Mouse (Mus musculus) megakaryocyte progenitor cell, adult 5-6 weeks (primary cell): Measurements from ENCODE around the gene Vmn2r22. TPM values are rescaled to one million over a fixed set of nuclear protein-coding genes. Genes with fewer than 3 reads are reported as not detected.
"Not testable (repeated sequence)": the region's sequence is repeated elsewhere in the genome, so short reads cannot be mapped to it uniquely, and the experiment has no call there.

Source experiments
- ATAC-seq: replicated peaks from 2 replicates; pipeline ENCODE4 v1.8.0; 2016; ENCODE audit warnings: mild to moderate bottlenecking, moderate TSS enrichment, inconsistent platforms; ENCODE audit not compliant: poor library complexity
- total RNA-seq, 2 experiments: library from RNA; stranded (forward) in 1 of 2; stranded (reverse) in 1 of 2; fragments of 157-497, 149-512 nt in 1 of 2; fragments of 200-1000 nt in 1 of 2; gene quantifications; 2 replicates each; pipeline versions ENCODE4 v1.2.3 to v1.2.4; 2015 to 2017

Gene Vmn2r22
- total RNA-seq (2015) (not detected in 2 replicates), total RNA-seq (2017) (not detected in 2 replicates)

- not testable (repeated sequence) for ATAC-seq
These were observed at the start of gene Vmn2r22 for GRCm38 (mm10) chr6:123650625-123651024. Gene Vmn2r22 (minus strand): TSS chr6:123650725.

- ATAC-seq = no peak
These were observed 46.7 kb upstream of the Vmn2r22 start for GRCm38 (mm10) chr6:123697213-123697612.

GRCm38 (mm10) chr6:123696639-123697038 is 46.1 kb upstream of the Vmn2r22 start:
- not testable (repeated sequence) for ATAC-seq

- peak; percentile 50 for ATAC-seq
These were observed 6.5 kb upstream of the Vmn2r22 start for GRCm38 (mm10) chr6:123657040-123657439.

- ATAC-seq = not testable (repeated sequence)
These were observed 11.1 kb downstream of the Vmn2r22 start for GRCm38 (mm10) chr6:123639394-123639793.

GRCm38 (mm10) chr6:123623784-123624183 is 26.7 kb downstream of the Vmn2r22 start:
- peak; percentile 57 for ATAC-seq

- not testable (repeated sequence) for ATAC-seq
These were observed 62.2 kb downstream of the Vmn2r22 start for GRCm38 (mm10) chr6:123588368-123588767.

GRCm38 (mm10) chr6:123587796-123588328 is 62.7 kb downstream of the Vmn2r22 start:
- ATAC-seq = not testable (repeated sequence)

GRCm38 (mm10) chr6:123583988-123584387 is 66.5 kb downstream of the Vmn2r22 start:
- ATAC-seq = peak; percentile 44; the same call in 1 of the 2 replicates

- ATAC-seq = not testable (repeated sequence)
These were observed 75.8 kb downstream of the Vmn2r22 start for GRCm38 (mm10) chr6:123574698-123575097.

Other genes with a start within 250 kb of the Vmn2r22 start
- gene Vmn2r20, start 232.6 kb downstream of the Vmn2r22 start, total RNA-seq (2015) = not detected in 2 replicates
- gene Vmn2r20, start 232.6 kb downstream of the Vmn2r22 start, total RNA-seq (2017) = not detected in 2 replicates
- gene Vmn2r21, start 117.3 kb downstream of the Vmn2r22 start, total RNA-seq (2015) = not detected in 2 replicates
- not detected in 2 replicates for gene Vmn2r21, start 117.3 kb downstream of the Vmn2r22 start, total RNA-seq (2017)
- gene Vmn2r23, start 51.9 kb upstream of the Vmn2r22 start, total RNA-seq (2015) = not detected in 2 replicates
- gene Vmn2r23, start 51.9 kb upstream of the Vmn2r22 start, total RNA-seq (2017) = not detected in 2 replicates
- not detected in 2 replicates for gene Vmn2r24, start 128.2 kb upstream of the Vmn2r22 start, total RNA-seq (2015)
- gene Vmn2r24, start 128.2 kb upstream of the Vmn2r22 start, total RNA-seq (2017) = not detected in 2 replicates
- gene Vmn2r25, start 202.7 kb upstream of the Vmn2r22 start, total RNA-seq (2015) = not detected in 2 replicates
- gene Vmn2r25, start 202.7 kb upstream of the Vmn2r22 start, total RNA-seq (2017) = not detected in 2 replicates